Mouse (Mus musculus) duodenum, adult 2 months (tissue): ENCODE data around the gene Olfr548-ps1. TPM values are rescaled to one million over a fixed set of nuclear protein-coding genes. Genes with fewer than 3 reads are reported as not detected.

ENCODE experiments used
- polyA plus RNA-seq: library from polyadenylated mRNA; depleted of rRNA; stranded (reverse); fragments of >200 nt; gene quantifications from 2 replicates; pipeline ENCODE4 v1.2.3, GENCODE M21; 2012; ENCODE audit warnings: low replicate concordance; rRNA removed

Gene Olfr548-ps1
- not detected in 2 replicates for polyA plus RNA-seq

GRCm38 (mm10) chr7:102540596-102540995 is at the start of gene Olfr548-ps1:
Gene Olfr548-ps1 (plus strand): TSS chr7:102540896.

GRCm38 (mm10) chr7:102499473-102499872 is 41.2 kb upstream of the Olfr548-ps1 start, which contains the start of gene Olfr545:
Gene Olfr545 (minus strand): TSS chr7:102499573.

GRCm38 (mm10) chr7:102534449-102534848 is 6.2 kb upstream of the Olfr548-ps1 start, which contains the start of gene Olfr547:
Gene Olfr547 (plus strand): TSS chr7:102534749.

GRCm38 (mm10) chr7:102549570-102549969 is 8.9 kb downstream of the Olfr548-ps1 start, which contains the start of gene Olfr549:
Gene Olfr549 (plus strand): TSS chr7:102549870.

DNA sequence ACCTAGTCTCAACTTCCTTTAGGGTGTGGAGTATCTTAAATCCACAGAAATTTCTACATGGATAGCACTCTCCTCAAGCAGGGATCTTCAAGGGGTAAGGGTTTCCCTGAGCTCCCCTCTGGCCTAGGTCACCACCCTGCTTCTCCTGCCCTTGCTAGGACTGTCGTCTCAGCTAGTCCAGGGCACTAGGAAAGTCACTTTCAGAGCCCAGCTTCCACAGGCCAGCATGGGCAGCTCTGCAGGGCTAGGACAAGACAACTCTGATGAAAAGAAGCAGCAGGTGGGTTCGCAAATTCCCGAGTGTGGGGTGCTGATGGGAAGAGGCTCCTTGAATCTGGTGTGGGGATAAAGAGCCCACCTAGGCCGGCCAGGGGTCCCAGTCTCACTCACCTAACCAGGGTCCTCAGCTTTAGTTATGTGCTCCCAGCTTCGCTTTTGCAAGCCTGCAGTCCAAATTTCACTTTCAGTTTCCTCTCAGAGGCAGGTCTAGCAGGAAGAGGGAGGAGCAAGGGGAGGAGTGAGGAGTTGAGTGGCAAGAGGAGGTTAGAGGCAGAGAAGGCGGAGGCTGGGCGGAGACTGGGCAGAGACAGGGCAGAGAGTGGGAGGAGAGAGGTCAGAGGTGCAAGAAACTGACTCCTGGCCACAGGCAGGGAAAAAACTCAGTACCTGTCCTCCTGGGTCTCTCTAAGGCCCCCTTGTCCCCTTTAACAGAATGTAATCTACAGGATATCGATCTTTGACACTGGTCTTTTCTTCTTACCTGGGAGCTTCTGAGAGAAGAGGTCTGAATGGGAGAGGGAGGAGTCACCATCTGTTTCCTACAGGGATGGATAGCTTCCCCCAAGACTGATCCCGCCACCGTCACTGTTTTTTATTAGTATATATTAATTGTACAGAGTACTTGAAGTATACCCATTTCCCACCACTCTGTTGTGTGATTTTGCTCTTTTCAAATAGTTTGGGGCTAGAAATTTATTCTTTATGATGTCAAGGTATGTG is 24.6 kb downstream of the Olfr548-ps1 start, which contains the start of gene Trim21:
TSS of gene Trim21 (minus strand) at position 488 of the 999 bp plus-strand sequence.

GRCm38 (mm10) chr7:102571142-102571541 is 30.4 kb downstream of the Olfr548-ps1 start, which contains the start of gene Olfr550:
Gene Olfr550 (plus strand): TSS chr7:102571442.

GRCm38 (mm10) chr7:102591786-102592185 is 51.1 kb downstream of the Olfr548-ps1 start, which contains the start of gene Olfr551:
Gene Olfr551 (minus strand): TSS chr7:102591886.

Other genes with a start within 250 kb of the Olfr548-ps1 start
- 1.7 and 4.7 TPM in 2 replicates for gene Rrm1, start 99.2 kb upstream of the Olfr548-ps1 start, polyA plus RNA-seq
- not detected in 2 replicates for gene Olfr543, start 59.2 kb upstream of the Olfr548-ps1 start, polyA plus RNA-seq
- gene Olfr544, start 52.6 kb upstream of the Olfr548-ps1 start, polyA plus RNA-seq: not detected in 2 replicates
- gene Olfr545, start 41.3 kb upstream of the Olfr548-ps1 start, polyA plus RNA-seq: not detected in 2 replicates
- gene Olfr547, start 6.1 kb upstream of the Olfr548-ps1 start, polyA plus RNA-seq: not detected in 2 replicates
- not detected in 2 replicates for gene Olfr549, start 9.0 kb downstream of the Olfr548-ps1 start, polyA plus RNA-seq
- gene Trim21, start 24.6 kb downstream of the Olfr548-ps1 start, polyA plus RNA-seq: 1.1 and 1.4 TPM in 2 replicates
- gene Olfr550, start 30.5 kb downstream of the Olfr548-ps1 start, polyA plus RNA-seq: not detected in 2 replicates
- gene Olfr551, start 51.0 kb downstream of the Olfr548-ps1 start, polyA plus RNA-seq: not detected in 2 replicates
- not detected in 2 replicates for gene Olfr552, start 56.9 kb downstream of the Olfr548-ps1 start, polyA plus RNA-seq
- gene Olfr553, start 77.3 kb downstream of the Olfr548-ps1 start, polyA plus RNA-seq: not detected in 2 replicates
- gene Olfr554, start 97.5 kb downstream of the Olfr548-ps1 start, polyA plus RNA-seq: not detected in 2 replicates
- gene Olfr555, start 117.9 kb downstream of the Olfr548-ps1 start, polyA plus RNA-seq: not detected in 2 replicates
- not detected in 2 replicates for gene Olfr556, start 124.0 kb downstream of the Olfr548-ps1 start, polyA plus RNA-seq
- 1.7 and 3.0 TPM in 2 replicates for gene Trim68, start 146.4 kb downstream of the Olfr548-ps1 start, polyA plus RNA-seq
- gene Olfr557, start 155.0 kb downstream of the Olfr548-ps1 start, polyA plus RNA-seq: not detected in 2 replicates
- gene Olfr558, start 161.3 kb downstream of the Olfr548-ps1 start, polyA plus RNA-seq: 0.07 and 0.09 TPM in 2 replicates
- not detected in 2 replicates for gene Olfr33, start 178.2 kb downstream of the Olfr548-ps1 start, polyA plus RNA-seq
- not detected in 2 replicates for gene Olfr559, start 186.6 kb downstream of the Olfr548-ps1 start, polyA plus RNA-seq
- not detected in 2 replicates for gene Olfr560, start 218.5 kb downstream of the Olfr548-ps1 start, polyA plus RNA-seq
- 0.24 and 0.67 TPM in 2 replicates for gene Olfr78, start 218.6 kb downstream of the Olfr548-ps1 start, polyA plus RNA-seq
- gene Olfr561, start 230.3 kb downstream of the Olfr548-ps1 start, polyA plus RNA-seq: not detected in 2 replicates